Mouse (Mus musculus) ES-E14 (cell line): ENCODE results near the gene Prkra.

Source experiments
- HCFC1 ChIP-seq: IDR thresholded peaks from 2 replicates; pipeline ENCODE4 v1.6.1; 2012; ENCODE audit warnings: low read length, inconsistent platforms, borderline replicate concordance; ENCODE audit not compliant: insufficient read depth
- MAFK ChIP-seq: IDR thresholded peaks from 2 replicates; pipeline ENCODE4 v1.6.1; 2014; ENCODE audit warnings: mild to moderate bottlenecking, low read depth, low read length, inconsistent platforms; ENCODE audit not compliant: insufficient read depth

DNA sequence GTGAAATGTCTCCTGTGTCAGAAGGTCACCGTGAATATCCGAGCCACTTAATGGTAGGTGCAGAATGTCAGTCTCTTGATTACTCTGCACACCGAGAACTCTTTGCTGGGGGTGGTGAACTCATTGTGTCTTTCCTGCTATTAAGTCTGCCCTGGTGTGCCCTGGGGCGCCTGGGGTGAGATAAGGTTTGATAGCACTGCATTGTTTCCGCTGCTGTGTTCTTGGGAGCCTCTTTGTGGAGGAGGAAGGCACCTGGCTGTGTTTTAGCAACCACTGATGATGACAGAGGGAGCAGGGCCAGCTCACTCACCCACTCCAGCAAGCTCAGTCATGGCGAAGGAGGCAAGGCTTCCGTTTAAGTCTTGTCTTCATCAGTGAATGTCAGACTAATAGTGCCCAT is 40.3 kb upstream of the Prkra start:
- TF ChIP-seq HCFC1 (no peak), MAFK (no peak)
